Mouse (Mus musculus): ENCODE measurements around the gene Sf3a2. TPM values are rescaled to one million over a fixed set of nuclear protein-coding genes. Genes with fewer than 3 reads are reported as not detected.
A peak's percentile ranks its signal among the peaks of the same experiment; 100 is the strongest.
"Not testable (repeated sequence)": the region's sequence is repeated elsewhere in the genome, so short reads cannot be mapped to it uniquely, and the experiment has no call there.

The Sf3a2 gene
- polyA plus RNA-seq, 1 experiment, result 93.1 TPM

DNA sequence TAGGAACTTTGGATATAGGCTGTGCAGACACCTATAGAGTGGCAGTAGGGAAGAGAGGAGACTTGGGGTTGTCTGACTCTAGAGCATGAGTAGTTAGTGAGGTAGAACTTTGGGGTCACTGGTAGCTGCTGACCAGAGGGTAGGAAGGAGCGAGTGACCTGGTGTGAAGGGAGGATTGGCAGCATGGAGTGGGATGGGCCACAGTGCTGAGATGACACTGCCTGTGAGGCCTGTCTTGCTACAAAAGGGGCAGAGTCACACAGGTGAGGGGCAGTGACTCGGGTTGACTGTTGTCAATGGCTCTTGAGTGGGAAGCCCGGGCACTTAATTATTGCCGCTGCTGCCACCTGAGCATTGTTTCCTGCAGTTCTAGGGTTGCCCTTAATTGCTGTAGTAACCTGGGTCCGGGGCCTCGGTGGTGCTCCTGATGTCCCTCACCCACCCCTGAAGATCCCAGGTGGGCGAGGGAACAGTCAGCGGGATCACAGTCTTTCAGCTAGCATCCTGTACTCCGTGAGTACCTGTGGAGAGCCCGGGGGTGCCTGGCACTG lies 29.9 kb downstream of the Sf3a2 start:
- H3K36me3 ChIP-seq (ENCODE audit: control insufficient read depth, insufficient read depth), result peaks cover 14% of the 10 kb centered on the region
- TF ChIP-seq POLR2A (IDR thresholded peaks at IDR 0.05; ENCODE audit: insufficient read length, low read depth), result peak; percentile 21
- TF ChIP-seq REST (IDR thresholded peaks at IDR 0.05; ENCODE audit: insufficient read depth, insufficient read length), result no peak
- no peak for TF ChIP-seq E2F4 (IDR thresholded peaks at IDR 0.05; ENCODE audit: insufficient read depth)
- TF ChIP-seq USF1 (IDR thresholded peaks at IDR 0.05; ENCODE audit: low read depth), result no peak
- no peak for TF ChIP-seq MAX (IDR thresholded peaks at IDR 0.05; ENCODE audit: low read depth)
- no peak for TF ChIP-seq TCF12 (IDR thresholded peaks at IDR 0.05; ENCODE audit: insufficient read depth, poor library complexity, severe bottlenecking)
- no peak for TF ChIP-seq SRF (IDR thresholded peaks at IDR 0.05; ENCODE audit: control insufficient read depth, insufficient read length, low read depth)
- peak; percentile 25 for TF ChIP-seq POLR2AphosphoS2 (IDR thresholded peaks at IDR 0.05; ENCODE audit: insufficient read length, low read depth)
- no peak for TF ChIP-seq TCF3 (IDR thresholded peaks at IDR 0.05; ENCODE audit: insufficient read length, low read depth)
- no peak for TF ChIP-seq MYOD1 (IDR thresholded peaks at IDR 0.05; ENCODE audit: control insufficient read depth in 1 of 3, insufficient read length in 2 of 3, low read depth in 2 of 3)
- TF ChIP-seq CEBPB (IDR thresholded peaks at IDR 0.05; ENCODE audit: insufficient read depth, poor library complexity, severe bottlenecking), result no peak
- no peak for TF ChIP-seq MYOG (IDR thresholded peaks at IDR 0.05; ENCODE audit: control insufficient read depth in 1 of 3, insufficient read depth in 1 of 3, insufficient read length in 2 of 3, low read depth in 2 of 3)
- H3ac ChIP-seq (ENCODE audit: control insufficient read depth, insufficient read length), result no peak overlapping the region
- peak overlapping the region; percentile 98 for H3K4me2 ChIP-seq (ENCODE audit: low read depth)
- H3K27me3 ChIP-seq (ENCODE audit: control insufficient read depth, insufficient read depth, insufficient read length), result no peaks in the 10 kb centered on the region
- peak overlapping the region; percentile 74 for H3K4me3 ChIP-seq
- H3K79me2 ChIP-seq (ENCODE audit: control insufficient read depth, insufficient read depth), result peaks cover 26% of the 10 kb centered on the region

DNA sequence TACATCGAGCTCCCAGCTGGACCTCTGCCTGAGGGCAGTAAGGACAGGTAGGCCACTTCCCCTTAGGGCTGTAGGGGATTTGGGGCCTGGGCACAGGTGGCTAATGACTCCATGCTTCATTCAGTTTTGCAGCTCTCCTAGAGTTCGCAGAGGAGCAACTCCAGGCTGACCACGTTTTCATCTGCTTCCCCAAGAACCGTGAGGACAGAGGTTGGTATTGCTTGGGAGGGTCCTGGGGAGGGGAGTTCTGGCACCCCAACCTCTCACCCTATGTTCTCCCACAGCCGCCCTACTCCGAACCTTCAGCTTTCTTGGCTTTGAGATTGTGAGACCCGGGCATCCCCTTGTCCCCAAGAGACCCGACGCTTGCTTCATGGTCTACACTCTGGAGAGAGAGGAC lies 30.6 kb downstream of the Sf3a2 start:
- H3K27me3 ChIP-seq (ENCODE audit: control insufficient read depth, insufficient read depth, insufficient read length); H3ac ChIP-seq (ENCODE audit: control insufficient read depth, insufficient read length): not testable (repeated sequence)
- H3K79me2 ChIP-seq (ENCODE audit: control insufficient read depth, insufficient read depth), result peaks cover 26% of the 10 kb centered on the region
- peak overlapping the region; percentile 74 for H3K4me3 ChIP-seq
- H3K4me2 ChIP-seq (ENCODE audit: low read depth), result peak overlapping the region; percentile 98
- H3K36me3 ChIP-seq (ENCODE audit: control insufficient read depth, insufficient read depth), result peaks cover 14% of the 10 kb centered on the region

DNA sequence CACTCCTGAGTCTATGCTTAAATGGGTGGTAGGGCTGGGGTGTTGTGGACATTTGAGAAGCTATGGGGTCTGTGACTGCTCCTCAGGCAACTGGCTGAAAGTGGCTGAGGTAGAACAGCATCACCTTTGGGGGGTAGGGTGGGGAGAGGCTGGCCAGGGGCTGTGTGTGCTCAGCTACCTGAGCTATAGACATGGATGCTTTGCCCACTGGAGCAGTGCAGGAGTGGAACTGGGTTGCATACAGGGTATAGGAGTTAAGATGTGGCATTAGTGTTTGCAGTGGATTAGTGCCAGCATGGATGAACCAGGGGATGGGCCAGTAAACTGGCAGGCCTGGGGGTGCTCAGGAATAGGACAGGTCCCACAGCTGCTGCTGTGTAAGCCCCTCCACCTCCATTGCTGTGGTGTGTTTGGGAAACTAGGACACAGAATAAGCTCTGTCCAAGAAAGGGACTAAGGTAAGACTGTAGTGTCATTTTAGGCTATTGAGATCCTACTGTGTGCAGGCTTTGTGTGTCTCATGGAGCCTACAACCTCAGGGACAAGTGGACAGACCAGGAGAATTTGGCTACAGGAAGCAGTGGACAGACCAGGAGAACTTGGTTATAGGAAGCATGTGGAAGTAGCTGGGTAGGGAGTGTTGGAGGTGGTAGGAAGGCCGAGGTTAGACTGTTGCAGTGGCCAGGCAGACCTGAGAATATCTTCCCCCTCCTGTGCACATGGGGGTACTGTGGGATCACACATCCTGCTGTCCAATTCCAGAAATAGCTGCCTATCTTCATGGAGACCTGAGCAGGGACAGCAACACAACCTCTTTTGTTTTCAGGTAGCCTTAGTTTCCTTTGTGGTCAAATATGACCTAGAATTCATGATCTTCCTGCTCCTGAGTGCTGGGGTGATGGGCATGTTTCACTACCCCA lies 31.6 kb downstream of the Sf3a2 start:
- H3K79me2 ChIP-seq (ENCODE audit: control insufficient read depth, insufficient read depth), result peaks cover 26% of the 10 kb centered on the region
- H3K4me2 ChIP-seq (ENCODE audit: low read depth), result no peak overlapping the region
- H3K36me3 ChIP-seq (ENCODE audit: control insufficient read depth, insufficient read depth), result peaks cover 14% of the 10 kb centered on the region
- H3K4me3 ChIP-seq, result no peak overlapping the region
- H3ac ChIP-seq (ENCODE audit: control insufficient read depth, insufficient read length), result no peak overlapping the region
- peak; percentile 70 for TF ChIP-seq POLR2AphosphoS2 (IDR thresholded peaks at IDR 0.05; ENCODE audit: insufficient read length, low read depth)
- no peak for TF ChIP-seq USF1 (IDR thresholded peaks at IDR 0.05; ENCODE audit: low read depth)
- peak; percentile 23 for TF ChIP-seq POLR2A (IDR thresholded peaks at IDR 0.05; ENCODE audit: insufficient read length, low read depth)
- TF ChIP-seq MYOG (IDR thresholded peaks at IDR 0.05; ENCODE audit: control insufficient read depth in 1 of 3, insufficient read depth in 1 of 3, insufficient read length in 2 of 3, low read depth in 2 of 3), result no peak
- no peak for TF ChIP-seq CEBPB (IDR thresholded peaks at IDR 0.05; ENCODE audit: insufficient read depth, poor library complexity, severe bottlenecking)
- TF ChIP-seq REST (IDR thresholded peaks at IDR 0.05; ENCODE audit: insufficient read depth, insufficient read length), result no peak
- no peak for TF ChIP-seq MYOD1 (IDR thresholded peaks at IDR 0.05; ENCODE audit: control insufficient read depth in 1 of 3, insufficient read length in 2 of 3, low read depth in 2 of 3)
- no peak for TF ChIP-seq E2F4 (IDR thresholded peaks at IDR 0.05; ENCODE audit: insufficient read depth)
- no peaks in the 10 kb centered on the region for H3K27me3 ChIP-seq (ENCODE audit: control insufficient read depth, insufficient read depth, insufficient read length)

DNA sequence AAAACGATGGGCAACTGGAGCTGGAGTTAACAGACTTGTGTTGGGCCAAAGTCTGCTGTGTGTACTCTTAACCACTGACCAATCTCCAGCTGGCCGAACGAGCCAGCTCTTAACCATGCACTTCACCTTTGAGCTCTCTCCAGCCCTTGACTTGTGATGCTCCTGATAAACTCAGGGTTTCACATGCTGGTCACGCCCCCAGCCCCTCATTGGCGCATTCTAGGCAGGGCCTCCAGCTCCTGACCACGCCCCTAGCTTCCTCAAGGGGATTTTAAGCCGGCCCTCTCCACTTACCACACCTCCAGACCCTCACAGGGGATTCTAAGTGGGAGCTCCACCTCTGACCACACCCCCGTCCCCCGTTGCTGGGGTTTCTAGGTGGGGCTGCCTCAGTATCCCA lies 33.1 kb downstream of the Sf3a2 start:
- Histone ChIP-seq H3K27me3 (ENCODE audit: control insufficient read depth, insufficient read depth, insufficient read length) (no peaks in the 10 kb centered on the region), H3ac (ENCODE audit: control insufficient read depth, insufficient read length) (no peak overlapping the region), H3K4me3 (no peak overlapping the region), H3K4me2 (ENCODE audit: low read depth) (no peak overlapping the region), H3K36me3 (ENCODE audit: control insufficient read depth, insufficient read depth) (peaks cover 14% of the 10 kb centered on the region), H3K79me2 (ENCODE audit: control insufficient read depth, insufficient read depth) (peaks cover 26% of the 10 kb centered on the region)
- TF ChIP-seq POLR2AphosphoS2 (IDR thresholded peaks at IDR 0.05; ENCODE audit: insufficient read length, low read depth) (peak; percentile 73), MYOG (IDR thresholded peaks at IDR 0.05; ENCODE audit: control insufficient read depth in 1 of 3, insufficient read depth in 1 of 3, insufficient read length in 2 of 3, low read depth in 2 of 3) (no peak)

DNA sequence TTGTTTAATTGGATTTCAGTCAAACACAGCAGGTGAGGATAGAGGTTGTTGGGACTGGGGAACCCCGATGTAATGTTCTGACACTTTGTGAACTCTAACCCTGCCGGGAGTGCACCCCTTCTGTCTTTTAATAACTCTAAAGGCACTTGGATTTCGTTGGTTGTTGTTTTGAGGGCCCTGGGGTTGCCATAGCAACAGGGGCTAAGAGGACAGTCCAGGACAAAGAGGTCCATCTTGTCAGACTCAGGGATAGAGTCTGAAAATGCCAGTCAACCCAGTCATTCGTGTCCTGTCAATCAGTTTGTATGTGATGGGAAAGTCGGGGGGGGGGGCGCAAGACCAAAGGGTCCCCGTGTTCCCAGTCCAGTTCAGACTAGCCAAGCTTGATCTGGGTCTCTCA lies 34.8 kb downstream of the Sf3a2 start:
- Histone ChIP-seq H3ac (ENCODE audit: control insufficient read depth, insufficient read length) (no peak overlapping the region), H3K4me3 (no peak overlapping the region), H3K36me3 (ENCODE audit: control insufficient read depth, insufficient read depth) (peaks cover 14% of the 10 kb centered on the region), H3K79me2 (ENCODE audit: control insufficient read depth, insufficient read depth) (peaks cover 14% of the 10 kb centered on the region), H3K4me2 (ENCODE audit: low read depth) (no peak overlapping the region), H3K27me3 (ENCODE audit: control insufficient read depth, insufficient read depth, insufficient read length) (no peaks in the 10 kb centered on the region)
- TF ChIP-seq MYOG (IDR thresholded peaks at IDR 0.05; ENCODE audit: control insufficient read depth in 1 of 3, insufficient read depth in 1 of 3, insufficient read length in 2 of 3, low read depth in 2 of 3), result no peak
- TF ChIP-seq TCF3 (IDR thresholded peaks at IDR 0.05; ENCODE audit: insufficient read length, low read depth), result no peak
- TF ChIP-seq MYOD1 (IDR thresholded peaks at IDR 0.05; ENCODE audit: control insufficient read depth in 1 of 3, insufficient read length in 2 of 3, low read depth in 2 of 3), result no peak
- no peak for TF ChIP-seq POLR2A (IDR thresholded peaks at IDR 0.05; ENCODE audit: insufficient read length, low read depth)
- TF ChIP-seq E2F4 (IDR thresholded peaks at IDR 0.05; ENCODE audit: insufficient read depth), result no peak
- TF ChIP-seq TCF12 (IDR thresholded peaks at IDR 0.05; ENCODE audit: insufficient read depth, poor library complexity, severe bottlenecking), result no peak
- TF ChIP-seq MAX (IDR thresholded peaks at IDR 0.05; ENCODE audit: low read depth), result no peak
- no peak for TF ChIP-seq POLR2AphosphoS2 (IDR thresholded peaks at IDR 0.05; ENCODE audit: insufficient read length, low read depth)
- TF ChIP-seq SRF (IDR thresholded peaks at IDR 0.05; ENCODE audit: control insufficient read depth, insufficient read length, low read depth), result no peak
